Mouse (Mus musculus): ENCODE data around the gene Trdmt1.

DNA sequence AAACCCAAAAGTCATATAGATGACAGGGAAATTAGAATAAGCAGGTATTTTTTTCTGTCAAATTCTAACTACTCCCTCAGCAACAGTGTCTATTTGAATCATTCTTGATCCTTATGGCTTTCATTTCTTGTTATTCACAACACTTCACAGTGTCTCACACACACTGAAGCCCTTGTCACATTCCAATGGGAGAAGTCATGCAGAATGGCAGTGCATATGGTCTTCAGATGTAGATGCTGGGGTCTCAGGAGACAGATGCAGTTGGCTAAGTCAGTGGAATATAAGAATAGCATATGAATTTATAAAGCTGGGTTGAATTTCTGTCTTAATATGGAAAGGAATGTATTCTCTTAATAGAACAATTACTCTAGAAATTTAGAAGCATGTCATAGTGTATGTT lies 11.8 kb upstream of the Trdmt1 start:
- no peak for TF ChIP-seq POLR2A (IDR thresholded peaks at IDR 0.05; ENCODE audit: low read depth, low read length)
- no peak for TF ChIP-seq CTCF (IDR thresholded peaks at IDR 0.05; ENCODE audit: borderline replicate concordance, insufficient read depth, low read length)

Measured in embryonic fibroblast, embryonic 13.5 days (primary cell).